Mouse (Mus musculus) C2C12 (cell line): ENCODE data around the gene Fam19a1. TPM values are rescaled to one million over a fixed set of nuclear protein-coding genes. Genes with fewer than 3 reads are reported as not detected.

ENCODE experiments used
- H3K27me3 ChIP-seq: one replicate; pipeline ENCODE4 v1.6.1; 2011; ENCODE audit not compliant: control insufficient read depth, insufficient read depth, insufficient read length
- H3K36me3 ChIP-seq: one replicate; pipeline ENCODE4 v1.6.1; 2011; ENCODE audit not compliant: control insufficient read depth, insufficient read depth
- H3K4me3 ChIP-seq: one replicate; pipeline ENCODE4 v1.5.1; 2011; ENCODE audit warnings: mild to moderate bottlenecking, control low read depth; ENCODE audit not compliant: poor library complexity, insufficient read depth, severe bottlenecking
- H3K79me2 ChIP-seq: one replicate; pipeline ENCODE4 v1.6.1; 2011; ENCODE audit not compliant: control insufficient read depth, insufficient read depth
- H3K79me3 ChIP-seq: one replicate; pipeline ENCODE4 v1.6.1; 2011; ENCODE audit warnings: low read depth, control low read depth
- H3ac ChIP-seq: one replicate; pipeline ENCODE3; 2011; ENCODE audit warnings: low read depth; ENCODE audit not compliant: control insufficient read depth, insufficient read length
- CEBPB ChIP-seq: IDR thresholded peaks from one replicate; pipeline ENCODE4 v1.6.1; 2011; ENCODE audit warnings: low read depth, mild to moderate bottlenecking, control low read depth, moderate library complexity
- CTCF ChIP-seq: IDR thresholded peaks from one replicate; pipeline ENCODE4 v1.5.1; 2011; ENCODE audit not compliant: control insufficient read depth, insufficient read depth, insufficient read length
- FOSL1 ChIP-seq: IDR thresholded peaks from one replicate; pipeline ENCODE4 v1.8.0; 2011; ENCODE audit warnings: mild to moderate bottlenecking, low read length; ENCODE audit not compliant: poor library complexity, insufficient read depth, severe bottlenecking
- MAX ChIP-seq: IDR thresholded peaks from one replicate; pipeline ENCODE4 v1.6.1; 2011; ENCODE audit warnings: mild to moderate bottlenecking, control low read depth
- MYOD1 ChIP-seq: IDR thresholded peaks from one replicate; pipeline ENCODE4 v1.6.1; 2011; ENCODE audit warnings: low read depth; ENCODE audit not compliant: control insufficient read depth, insufficient read length
- MYOG ChIP-seq: IDR thresholded peaks from one replicate; pipeline ENCODE4 v1.6.1; 2011; ENCODE audit not compliant: control insufficient read depth, insufficient read length; ENCODE audit errors: extremely low read depth
- USF1 ChIP-seq: IDR thresholded peaks from one replicate; pipeline ENCODE4 v1.6.1; 2011; ENCODE audit warnings: low read depth, mild to moderate bottlenecking, control low read depth, moderate library complexity
- polyA plus RNA-seq: library from polyadenylated mRNA; unstranded; fragments of >200 nt; fragmentation: generic; extraction: Trizol; gene quantifications from one replicate; pipeline ENCODE4 v1.2.1, GENCODE M21; 2012; ENCODE audit warnings: missing spikeins

Fam19a1 gene
- polyA plus RNA-seq, 1 experiment = 0.05 TPM

GRCm38 (mm10) chr6:96420515-96420914 lies 307.6 kb downstream of the Fam19a1 start:
- H3K4me3 ChIP-seq = no peak overlapping the region
- H3K27me3 ChIP-seq = no peaks in the 10 kb centered on the region
- no peak for TF ChIP-seq MYOG
- no peak for TF ChIP-seq CTCF
- TF ChIP-seq MAX = no peak
- TF ChIP-seq FOSL1 = no peak
- H3K79me3 ChIP-seq = no peaks in the 10 kb centered on the region
- no peak overlapping the region for H3ac ChIP-seq
- H3K79me2 ChIP-seq = no peaks in the 10 kb centered on the region
- no peaks in the 10 kb centered on the region for H3K36me3 ChIP-seq

- no peak for TF ChIP-seq FOSL1
- TF ChIP-seq MYOG = no peak
- no peak for TF ChIP-seq CTCF
- TF ChIP-seq MYOD1 = no peak
- TF ChIP-seq USF1 = no peak
- no peak for TF ChIP-seq CEBPB
- no peak for TF ChIP-seq MAX
- Histone ChIP-seq H3K79me3 (no peaks in the 10 kb centered on the region), H3ac (no peak overlapping the region), H3K27me3 (no peaks in the 10 kb centered on the region), H3K4me3 (no peak overlapping the region), H3K79me2 (no peaks in the 10 kb centered on the region), H3K36me3 (no peaks in the 10 kb centered on the region)
These were observed 316.4 kb downstream of the Fam19a1 start for GRCm38 (mm10) chr6:96429390-96429789.

DNA sequence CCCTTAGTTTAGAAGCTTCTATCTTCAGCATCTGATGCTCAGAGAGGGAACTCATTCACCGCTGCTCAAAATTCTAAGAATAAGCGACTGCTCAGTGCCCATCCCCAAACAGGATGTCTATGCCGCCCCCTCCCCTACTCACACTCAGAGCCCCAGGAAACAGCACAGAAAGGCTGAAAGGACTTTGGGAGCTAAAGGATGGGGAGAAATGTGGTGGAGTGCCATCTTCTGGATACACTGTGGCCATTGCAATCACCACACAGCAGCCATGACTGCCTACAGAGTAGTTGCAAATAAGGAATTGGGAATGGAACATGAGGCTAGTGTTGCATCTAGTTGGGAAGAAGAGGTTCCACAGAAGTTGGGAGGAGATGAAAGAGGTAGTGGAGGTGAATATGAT lies 319.4 kb downstream of the Fam19a1 start:
- no peak overlapping the region for H3K4me3 ChIP-seq
- H3K79me2 ChIP-seq = no peaks in the 10 kb centered on the region
- no peaks in the 10 kb centered on the region for H3K79me3 ChIP-seq
- no peaks in the 10 kb centered on the region for H3K36me3 ChIP-seq
- no peaks in the 10 kb centered on the region for H3K27me3 ChIP-seq
- TF ChIP-seq MYOD1 (no peak), MYOG (no peak), CEBPB (no peak), MAX (no peak), CTCF (no peak), USF1 (no peak), FOSL1 (no peak)
- H3ac ChIP-seq = no peak overlapping the region

GRCm38 (mm10) chr6:96433896-96434295 lies 320.9 kb downstream of the Fam19a1 start:
- H3K36me3 ChIP-seq = no peaks in the 10 kb centered on the region
- no peaks in the 10 kb centered on the region for H3K79me3 ChIP-seq
- no peak overlapping the region for H3K4me3 ChIP-seq
- no peaks in the 10 kb centered on the region for H3K27me3 ChIP-seq
- TF ChIP-seq USF1 = no peak
- no peak for TF ChIP-seq CEBPB
- H3K79me2 ChIP-seq = no peaks in the 10 kb centered on the region
- no peak overlapping the region for H3ac ChIP-seq

- TF ChIP-seq USF1 (no peak), MAX (no peak), CEBPB (no peak), MYOG (no peak), FOSL1 (no peak), MYOD1 (no peak), CTCF (no peak)
- Histone ChIP-seq H3K36me3 (no peaks in the 10 kb centered on the region), H3K4me3 (no peak overlapping the region), H3K79me2 (no peaks in the 10 kb centered on the region), H3K79me3 (no peaks in the 10 kb centered on the region), H3ac (no peak overlapping the region), H3K27me3 (no peaks in the 10 kb centered on the region)
These were observed 322.6 kb downstream of the Fam19a1 start for GRCm38 (mm10) chr6:96435545-96435944.

DNA sequence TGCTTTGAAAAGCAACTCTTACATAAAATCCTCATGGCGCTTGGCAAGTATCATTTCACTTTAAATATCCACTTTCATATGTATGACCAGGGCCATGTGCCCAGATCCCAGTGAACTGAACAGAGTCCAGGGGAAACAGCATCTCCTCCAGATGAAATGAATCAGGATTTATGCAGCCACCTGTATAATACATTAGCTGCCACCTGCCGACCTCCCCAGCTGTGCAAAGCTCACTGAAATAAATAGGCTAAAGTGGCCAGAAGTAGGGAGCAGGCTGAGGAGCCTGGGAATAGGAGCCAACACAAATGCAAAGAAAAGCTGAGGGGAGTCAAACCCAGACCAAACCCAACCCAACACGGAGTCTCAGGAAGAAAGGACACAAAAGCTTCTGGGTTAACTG lies 324.9 kb downstream of the Fam19a1 start:
- H3K79me3 ChIP-seq = no peaks in the 10 kb centered on the region
- H3K27me3 ChIP-seq = no peaks in the 10 kb centered on the region
- no peaks in the 10 kb centered on the region for H3K36me3 ChIP-seq
- no peak overlapping the region for H3K4me3 ChIP-seq
- H3K79me2 ChIP-seq = no peaks in the 10 kb centered on the region
- TF ChIP-seq FOSL1 (no peak), MYOD1 (no peak), USF1 (no peak), CTCF (no peak)
- H3ac ChIP-seq = no peak overlapping the region
